In genomic region chr9:65394360-65394759, GRCm38 (mm10) we compare ENCODE assay signal across 27 mouse cellular contexts. TPM values are rescaled to one million over a fixed set of nuclear protein-coding genes. Genes with fewer than 3 reads are reported as not detected.
DNase-seq lines count a peak whose midpoint lies in the region; ATAC-seq and TF ChIP-seq lines count a peak whose summit lies in the region.
"Had no signal": no experiment of that assay in that cellular context is flagged by ENCODE, and none has a peak within 500 bp of the region (broad histone marks: within the 10 kb centered on the region; RNA-seq: fewer than 3 reads in every experiment).

No protein-coding gene starts in this region.

- no peak overlapping the region for H3K4me3 ChIP-seq in gastrocnemius, adult 2 months
- no peak overlapping the region for H3K4me3 ChIP-seq in heart, embryonic 16.5 days (ENCODE audit: low read length)
- H3K4me3 ChIP-seq in heart, embryonic 10.5 days, result no peak overlapping the region
- no peak overlapping the region for H3K4me3 ChIP-seq in lung, embryonic 16.5 days (ENCODE audit: low read length)
- H3K4me3 ChIP-seq in lung, adult 2 months (replicated peaks; ENCODE audit: extremely low read depth, low read depth, low read length), result no peak overlapping the region
- no peak overlapping the region for H3K4me3 ChIP-seq in intestine, postnatal 0 days (ENCODE audit: low read depth, low read length)
- H3K4me3 ChIP-seq: heart, embryonic 13.5 days had no signal

- no peak for ATAC-seq in heart, embryonic 16.5 days (replicated peaks; ENCODE audit: extremely low read depth, insufficient read depth, low FRiP score)
- peak; percentile 18 for ATAC-seq in lung, embryonic 16.5 days (ENCODE audit: low read depth)
- ATAC-seq in intestine, postnatal 0 days, result peak; percentile 31; the same call in 1 of the 2 replicates
- ATAC-seq: forebrain, embryonic 14.5 days; hindbrain, embryonic 16.5 days had no signal

- intact Hi-C loops in gastrocnemius, adult 2 months (cut with DNase I), result no loop called here
- intact Hi-C loops in left cerebral cortex, postnatal 36 days (cut with DNase I), result no loop called here

- TF ChIP-seq CTCF in gastrocnemius, adult 2 months (IDR thresholded peaks at IDR 0.05), result no peak
- no peak for TF ChIP-seq CTCF in lung, adult 2 months (IDR thresholded peaks at IDR 0.05; ENCODE audit: insufficient read depth, low read length)
- no peak for TF ChIP-seq CTCF in intestine, postnatal 0 days (IDR thresholded peaks at IDR 0.05; ENCODE audit: low read depth)

- H3K4me1 ChIP-seq in heart, embryonic 16.5 days (ENCODE audit: control insufficient read depth, insufficient read depth, low read length), result peaks cover 26% of the 10 kb centered on the region
- H3K4me1 ChIP-seq in heart, embryonic 10.5 days, result peaks cover 44% of the 10 kb centered on the region
- peaks cover 12% of the 10 kb centered on the region for H3K4me1 ChIP-seq in lung, embryonic 16.5 days (replicated peaks; ENCODE audit: control insufficient read depth, insufficient read depth, low read length)
- H3K4me1 ChIP-seq in lung, adult 2 months (ENCODE audit: control insufficient read depth, insufficient read depth, low read length), result no peaks in the 10 kb centered on the region
- peaks cover 10% of the 10 kb centered on the region for H3K4me1 ChIP-seq in intestine, postnatal 0 days (replicated peaks; ENCODE audit: control insufficient read depth, insufficient read depth, low read length)

- WGBS in heart, embryonic 16.5 days, result 65% methylated on average over 2 of the region's 2 CpGs
- 54% methylated on average over 2 of the region's 2 CpGs for whole genome bisulfite sequencing in heart, embryonic 10.5 days
- 49% methylated on average over 2 of the region's 2 CpGs for WGBS in lung, embryonic 16.5 days
- 46% methylated on average over 2 of the region's 2 CpGs for WGBS in lung, adult 2 months
- 44% methylated on average over 2 of the region's 2 CpGs for WGBS in intestine, postnatal 0 days

- peak overlapping the region; percentile 96 for H3K27ac ChIP-seq in gastrocnemius, adult 2 months
- H3K27ac ChIP-seq in heart, embryonic 16.5 days (ENCODE audit: low read length), result 0 out of 2 replicates have a peak overlapping the region, but pooled peaks have one; percentile 6
- no peak overlapping the region for H3K27ac ChIP-seq in heart, embryonic 10.5 days
- H3K27ac ChIP-seq in lung, embryonic 16.5 days (ENCODE audit: low read length), result peak overlapping the region; percentile 48; the same call in 1 of the 2 replicates
- H3K27ac ChIP-seq in intestine, postnatal 0 days (ENCODE audit: low read depth, low read length), result no peak overlapping the region; the same call in 1 of the 2 replicates
- H3K27ac ChIP-seq: heart, embryonic 13.5 days had no signal

- DNase-seq in gastrocnemius, adult 2 months, result peak; percentile 35
- no peak for DNase-seq in gastrocnemius, adult 8-10 months (ENCODE audit: low spot score in 2 of 2)
- no peak for DNase-seq in heart, embryonic 10.5 days (ENCODE audit: low spot score)
- no peak for DNase-seq in lung, adult 2 months
- DNase-seq in left cerebral cortex, postnatal 36 days (ENCODE audit: low spot score in 2 of 2), result no peak
- DNase-seq: adrenal gland, postnatal 14 days; cerebellum, adult 9-10 months; gastrocnemius, postnatal 36 days; kidney, adult 11 months; kidney, postnatal 14 days; midbrain, embryonic 14.5 days; thymus, postnatal 25 days had no signal

- no peak for TF ChIP-seq POLR2A in lung, adult 2 months (IDR thresholded peaks at IDR 0.05; ENCODE audit: borderline replicate concordance, extremely low read depth, low read depth, low read length)

- no peaks in the 10 kb centered on the region for H3K9me3 ChIP-seq in heart, embryonic 16.5 days (replicated peaks; ENCODE audit: control insufficient read depth, low read length)
- no peaks in the 10 kb centered on the region for H3K9me3 ChIP-seq in heart, embryonic 10.5 days
- H3K9me3 ChIP-seq in lung, embryonic 16.5 days (ENCODE audit: control insufficient read depth, low read length), result peaks cover 3% of the 10 kb centered on the region; the same call in 1 of the 2 replicates
- no peaks in the 10 kb centered on the region for H3K9me3 ChIP-seq in intestine, postnatal 0 days (ENCODE audit: control insufficient read depth)
- H3K9me3 ChIP-seq: heart, embryonic 13.5 days had no signal

- H3K9ac ChIP-seq in heart, embryonic 16.5 days (ENCODE audit: low read length), result no peak overlapping the region
- no peak overlapping the region for H3K9ac ChIP-seq in lung, embryonic 16.5 days (ENCODE audit: low read length)
- no peak overlapping the region for H3K9ac ChIP-seq in intestine, postnatal 0 days (ENCODE audit: low read depth, low read length)
- H3K9ac ChIP-seq: heart, embryonic 13.5 days had no signal

- H3K27me3 ChIP-seq in heart, embryonic 16.5 days (ENCODE audit: control insufficient read depth, insufficient read depth, low read length), result peaks cover 23% of the 10 kb centered on the region
- H3K27me3 ChIP-seq in heart, embryonic 10.5 days (ENCODE audit: insufficient read depth, poor library complexity, severe bottlenecking), result peaks cover 43% of the 10 kb centered on the region
- peaks cover 22% of the 10 kb centered on the region for H3K27me3 ChIP-seq in lung, embryonic 16.5 days (ENCODE audit: control insufficient read depth, insufficient read depth, low read depth, low read length)
- H3K27me3 ChIP-seq in intestine, postnatal 0 days (replicated peaks; ENCODE audit: control insufficient read depth, insufficient read depth, low read length), result peaks cover 28% of the 10 kb centered on the region

- H3K36me3 ChIP-seq in heart, embryonic 16.5 days (ENCODE audit: control insufficient read depth, insufficient read depth), result no peaks in the 10 kb centered on the region
- H3K36me3 ChIP-seq in heart, embryonic 10.5 days, result no peaks in the 10 kb centered on the region
- no peaks in the 10 kb centered on the region for H3K36me3 ChIP-seq in lung, embryonic 16.5 days (ENCODE audit: control insufficient read depth, insufficient read depth, low read length)
- H3K36me3 ChIP-seq in intestine, postnatal 0 days (ENCODE audit: control insufficient read depth, insufficient read depth), result no peaks in the 10 kb centered on the region
- H3K36me3 ChIP-seq: heart, embryonic 13.5 days had no signal

- H3K4me2 ChIP-seq in heart, embryonic 16.5 days (ENCODE audit: low read depth, low read length), result no peak overlapping the region
- no peak overlapping the region for H3K4me2 ChIP-seq in lung, embryonic 16.5 days (ENCODE audit: low read depth, low read length)
- no peak overlapping the region for H3K4me2 ChIP-seq in intestine, postnatal 0 days (replicated peaks; ENCODE audit: low read depth)
- H3K4me2 ChIP-seq: heart, embryonic 13.5 days had no signal

RNA-seq across cellular contexts. Expression of gene Kbtbd13, which starts 2.9 kb away (rescaled TPM):
- 10 to 100 TPM in 1 of 2 experiments, 1 to 10 TPM in 1; 7.8 to 19.5 TPM for total RNA-seq in gastrocnemius, adult 2 months (2021)
- total RNA-seq in gastrocnemius, adult 8-10 months (2022), result 10 to 100 TPM in 3 of 4 experiments, 1 to 10 TPM in 1; 9.8 to 12.3 (median 11.4) TPM
- 1.4 and 1.8 TPM in 2 replicates for polyA plus RNA-seq in heart, embryonic 16.5 days (2015; fragmentation: Nextera tagmentation; extraction: Ambion mirVana)
- polyA plus RNA-seq in heart, embryonic 10.5 days (2016; fragmentation: Nextera tagmentation; extraction: Ambion mirVana), result 1.4 and 2.1 TPM in 2 replicates
- 4.7 and 4.8 TPM in 2 replicates for polyA plus RNA-seq in lung, embryonic 16.5 days (2015; fragmentation: Nextera tagmentation; extraction: Ambion mirVana)
- 1.3 and 2.0 TPM in 2 replicates for polyA plus RNA-seq in lung, adult 2 months (2012; rRNA removed)
- 3.9 and 5.0 TPM in 2 replicates for polyA plus RNA-seq in intestine, postnatal 0 days (2015; fragmentation: Nextera tagmentation; extraction: Ambion mirVana)
- under 1 TPM; 0.17 to 0.18 TPM for total RNA-seq in left cerebral cortex, postnatal 36 days (2021)
- total RNA-seq: megakaryocyte, adult 5-6 weeks had no signal

RNA-seq across cellular contexts. Expression of gene Rasl12, which starts 3.9 kb away (rescaled TPM):
- total RNA-seq in gastrocnemius, adult 2 months (2021), result 1 to 10 TPM; 3.1 to 3.3 TPM
- 1 to 10 TPM; 2.1 to 3.8 (median 2.2) TPM for total RNA-seq in gastrocnemius, adult 8-10 months (2022)
- 8.4 and 11.6 TPM in 2 replicates for polyA plus RNA-seq in heart, embryonic 16.5 days (2015; fragmentation: Nextera tagmentation; extraction: Ambion mirVana)
- polyA plus RNA-seq in heart, embryonic 10.5 days (2016; fragmentation: Nextera tagmentation; extraction: Ambion mirVana), result 1.9 and 3.9 TPM in 2 replicates
- 53.8 and 55.8 TPM in 2 replicates for polyA plus RNA-seq in lung, embryonic 16.5 days (2015; fragmentation: Nextera tagmentation; extraction: Ambion mirVana)
- 74.0 and 81.4 TPM in 2 replicates for polyA plus RNA-seq in lung, adult 2 months (2012; rRNA removed)
- 5.4 and 6.2 TPM in 2 replicates for polyA plus RNA-seq in intestine, postnatal 0 days (2015; fragmentation: Nextera tagmentation; extraction: Ambion mirVana)
- total RNA-seq in left cerebral cortex, postnatal 36 days (2021), result 1 to 10 TPM; 3.4 to 3.5 TPM

RNA-seq across cellular contexts. Expression of gene Slc51b, which starts 28.4 kb away (rescaled TPM):
- not detected for total RNA-seq in gastrocnemius, adult 2 months (2021)
- total RNA-seq in gastrocnemius, adult 8-10 months (2022), result not detected
- 0.70 TPM in 1 of 2 replicates, not detected in the other for polyA plus RNA-seq in heart, embryonic 16.5 days (2015; fragmentation: Nextera tagmentation; extraction: Ambion mirVana)
- not detected in 2 replicates for polyA plus RNA-seq in heart, embryonic 10.5 days (2016; fragmentation: Nextera tagmentation; extraction: Ambion mirVana)
- not detected in 2 replicates for polyA plus RNA-seq in lung, embryonic 16.5 days (2015; fragmentation: Nextera tagmentation; extraction: Ambion mirVana)
- polyA plus RNA-seq in lung, adult 2 months (2012; rRNA removed), result not detected in 2 replicates
- polyA plus RNA-seq in intestine, postnatal 0 days (2015; fragmentation: Nextera tagmentation; extraction: Ambion mirVana), result 261 and 305 TPM in 2 replicates
- total RNA-seq in left cerebral cortex, postnatal 36 days (2021), result not detected
- total RNA-seq: adrenal gland, postnatal 14 days; gastrocnemius, postnatal 36 days; heart, postnatal 4 days; layer of hippocampus, adult 18-20 months; layer of hippocampus, postnatal 25 days; megakaryocyte, adult 5-6 weeks had no signal
- polyA plus RNA-seq: embryonic facial prominence, embryonic 14.5 days; forebrain, embryonic 14.5 days; frontal cortex, adult 2 months; heart, embryonic 13.5 days; hindbrain, embryonic 16.5 days; limb, embryonic 11.5 days; midbrain, embryonic 14.5 days; neural tube, embryonic 11.5 days had no signal

RNA-seq across cellular contexts. Expression of gene Ubap1l, which starts 33.5 kb away (rescaled TPM):
- total RNA-seq in gastrocnemius, adult 2 months (2021), result 1 to 10 TPM in 1 of 2 experiments, under 1 TPM in 1; 0.43 to 1.1 TPM
- under 1 TPM in 3 of 4 experiments, not detected in 1; 0.31 to 0.52 (median 0.46) TPM for total RNA-seq in gastrocnemius, adult 8-10 months (2022)
- 0.13 and 0.42 TPM in 2 replicates for polyA plus RNA-seq in heart, embryonic 16.5 days (2015; fragmentation: Nextera tagmentation; extraction: Ambion mirVana)
- polyA plus RNA-seq in heart, embryonic 10.5 days (2016; fragmentation: Nextera tagmentation; extraction: Ambion mirVana), result 0.27 and 0.38 TPM in 2 replicates
- polyA plus RNA-seq in lung, embryonic 16.5 days (2015; fragmentation: Nextera tagmentation; extraction: Ambion mirVana), result 0.35 TPM in 1 of 2 replicates, not detected in the other
- 0.37 and 0.58 TPM in 2 replicates for polyA plus RNA-seq in lung, adult 2 months (2012; rRNA removed)
- polyA plus RNA-seq in intestine, postnatal 0 days (2015; fragmentation: Nextera tagmentation; extraction: Ambion mirVana), result 0.14 and 0.21 TPM in 2 replicates
- 1 to 10 TPM; 1.3 to 4.5 TPM for total RNA-seq in left cerebral cortex, postnatal 36 days (2021)
- polyA plus RNA-seq: heart, embryonic 13.5 days; liver, embryonic 16.5 days had no signal

RNA-seq across cellular contexts. Expression of gene Mtfmt, which starts 41.2 kb away (rescaled TPM):
- 1 to 10 TPM; 4.3 to 5.7 TPM for total RNA-seq in gastrocnemius, adult 2 months (2021)
- total RNA-seq in gastrocnemius, adult 8-10 months (2022), result 1 to 10 TPM; 4.2 to 6.2 (median 5.3) TPM
- 13.7 and 15.0 TPM in 2 replicates for polyA plus RNA-seq in heart, embryonic 16.5 days (2015; fragmentation: Nextera tagmentation; extraction: Ambion mirVana)
- 14.7 and 17.3 TPM in 2 replicates for polyA plus RNA-seq in heart, embryonic 10.5 days (2016; fragmentation: Nextera tagmentation; extraction: Ambion mirVana)
- polyA plus RNA-seq in lung, embryonic 16.5 days (2015; fragmentation: Nextera tagmentation; extraction: Ambion mirVana), result 20.1 and 22.2 TPM in 2 replicates
- 5.0 and 7.5 TPM in 2 replicates for polyA plus RNA-seq in lung, adult 2 months (2012; rRNA removed)
- polyA plus RNA-seq in intestine, postnatal 0 days (2015; fragmentation: Nextera tagmentation; extraction: Ambion mirVana), result 14.8 and 15.7 TPM in 2 replicates
- 10 to 100 TPM; 16.6 to 19.0 TPM for total RNA-seq in left cerebral cortex, postnatal 36 days (2021)

Comparison
In these comparisons a context has a peak if more than half of its experiments do, and no peak if none do; other contexts are left out.
1. H3K27ac ChIP-seq: peak in gastrocnemius, adult 2 months (single experiment), heart, embryonic 16.5 days (single experiment) and lung, embryonic 16.5 days (single experiment); none in heart, embryonic 10.5 days (single experiment) and intestine, postnatal 0 days (single experiment).
2. RNA of gene Slc51b, which starts 28.4 kb away (polyA plus RNA-seq): 261 to 305 TPM in intestine, postnatal 0 days; 0.70 TPM in heart, embryonic 16.5 days, not detected in lung, embryonic 16.5 days, not detected in heart, embryonic 10.5 days and not detected in lung, adult 2 months; every median in the first group is over 100 times any median in the second.